Mouse (Mus musculus): ENCODE measurements around the gene Zc3hc1. TPM values are rescaled to one million over a fixed set of nuclear protein-coding genes. Genes with fewer than 3 reads are reported as not detected.
"Not testable (repeated sequence)": the region's sequence is repeated elsewhere in the genome, so short reads cannot be mapped to it uniquely, and the experiment has no call there.

The Zc3hc1 gene
- polyA plus RNA-seq, 1 experiment from 2014 or later = 69.4 TPM

GRCm38 (mm10) chr6:30403465-30403864 lies 12.6 kb upstream of the Zc3hc1 start:
- Histone ChIP-seq H3K36me3 (peaks cover 3% of the 10 kb centered on the region; the same call in 1 of the 2 replicates), H3K4me3 (peak overlapping the region; percentile 23), H3K4me1 (peaks cover 2% of the 10 kb centered on the region), H3K4me2 (replicated peaks) (peak overlapping the region; percentile 45), H3K9me3 (no peaks in the 10 kb centered on the region), H3K9ac (replicated peaks) (no peak overlapping the region), H3K27ac (replicated peaks) (no peak overlapping the region), H3K27me3 (no peaks in the 10 kb centered on the region)
- 22% methylated on average over 4 of the region's 4 CpGs for WGBS
- no peak for ATAC-seq (ENCODE audit: low FRiP score, low read depth)

- WGBS = under 1% methylated on average over 29 of the region's 29 CpGs
- no peak for ATAC-seq (ENCODE audit: low FRiP score, low read depth)
- H3K4me3 ChIP-seq = peak overlapping the region; percentile 97
Observed at GRCm38 (mm10) chr6:30402091-30402491, 11.3 kb upstream of the Zc3hc1 start.

GRCm38 (mm10) chr6:30401308-30402015 lies 10.6 kb upstream of the Zc3hc1 start, which contains the start of gene Klhdc10:
Gene Klhdc10, plus strand, starts transcription at chr6:30401868.
- Histone ChIP-seq H3K4me2 (replicated peaks) (peak within 1 kb of the TSS; percentile 63), H3K4me3 (peak within 1 kb of the TSS; percentile 97), H3K9me3 (no peaks in the 10 kb centered on the region), H3K9ac (replicated peaks) (peak within 1 kb of the TSS; percentile 93), H3K36me3 (no peaks in the 10 kb centered on the region), H3K27ac (replicated peaks) (peak within 1 kb of the TSS; percentile 97), H3K4me1 (peaks cover 2% of the 10 kb centered on the region), H3K27me3 (no peaks in the 10 kb centered on the region)
- WGBS = under 1% methylated on average over 41 of the region's 41 CpGs
- ATAC-seq (ENCODE audit: low FRiP score, low read depth) = peak; percentile 100

More at GRCm38 (mm10) chr6:30402091-30402491, 11.3 kb upstream of the Zc3hc1 start:
- Histone ChIP-seq H3K4me1 (peaks cover 2% of the 10 kb centered on the region), H3K4me2 (replicated peaks) (peak overlapping the region; percentile 63), H3K27ac (replicated peaks) (peak overlapping the region; percentile 93), H3K9ac (replicated peaks) (peak overlapping the region; percentile 93), H3K27me3 (no peaks in the 10 kb centered on the region), H3K9me3 (no peaks in the 10 kb centered on the region), H3K36me3 (no peaks in the 10 kb centered on the region)

GRCm38 (mm10) chr6:30400716-30401115 lies 9.9 kb upstream of the Zc3hc1 start:
- Histone ChIP-seq H3K9ac (replicated peaks) (peak overlapping the region; percentile 65), H3K27me3 (no peaks in the 10 kb centered on the region), H3K4me3 (peak overlapping the region; percentile 97), H3K36me3 (no peaks in the 10 kb centered on the region), H3K9me3 (no peaks in the 10 kb centered on the region), H3K27ac (replicated peaks) (peak overlapping the region; percentile 97), H3K4me1 (peaks cover 2% of the 10 kb centered on the region), H3K4me2 (replicated peaks) (peak overlapping the region; percentile 58)
- 10% methylated on average over 7 of the region's 7 CpGs for WGBS
- no peak for ATAC-seq (ENCODE audit: low FRiP score, low read depth)

- Histone ChIP-seq H3K9ac (replicated peaks) (no peak overlapping the region), H3K27me3 (no peaks in the 10 kb centered on the region), H3K36me3 (no peaks in the 10 kb centered on the region), H3K9me3 (no peaks in the 10 kb centered on the region), H3K4me1 (peaks cover 2% of the 10 kb centered on the region), H3K4me3 (no peak overlapping the region), H3K27ac (replicated peaks) (no peak overlapping the region), H3K4me2 (replicated peaks) (no peak overlapping the region)
- 80% methylated on average over 5 of the region's 5 CpGs for WGBS
- no peak for ATAC-seq (ENCODE audit: low FRiP score, low read depth)
Observed at GRCm38 (mm10) chr6:30400146-30400545, 9.3 kb upstream of the Zc3hc1 start.

- Histone ChIP-seq H3K4me2 (replicated peaks) (no peak overlapping the region), H3K27me3 (no peaks in the 10 kb centered on the region), H3K9me3 (no peaks in the 10 kb centered on the region), H3K36me3 (peaks cover 3% of the 10 kb centered on the region; the same call in 1 of the 2 replicates), H3K27ac (replicated peaks) (no peak overlapping the region), H3K4me1 (peaks cover 5% of the 10 kb centered on the region; the same call in 1 of the 2 replicates), H3K9ac (replicated peaks) (no peak overlapping the region), H3K4me3 (no peak overlapping the region)
- no peak for ATAC-seq (ENCODE audit: low FRiP score, low read depth)
- 86% methylated on average over 7 of the region's 7 CpGs for WGBS
Observed at GRCm38 (mm10) chr6:30391996-30392395, 1.2 kb upstream of the Zc3hc1 start.

- peak overlapping the region; percentile 83 for H3K4me3 ChIP-seq
- not testable (repeated sequence) for ATAC-seq (ENCODE audit: low FRiP score, low read depth)
- WGBS = 29% methylated on average over 4 of the region's 4 CpGs
Observed at GRCm38 (mm10) chr6:30390271-30390670, 557 bp downstream of the Zc3hc1 start.

GRCm38 (mm10) chr6:30381116-30381515 lies 9.7 kb downstream of the Zc3hc1 start:
- peaks cover 85% of the 10 kb centered on the region for H3K36me3 ChIP-seq
- no peak for ATAC-seq (ENCODE audit: low FRiP score, low read depth)
- H3K9me3 ChIP-seq = no peaks in the 10 kb centered on the region
- no peak overlapping the region for H3K27ac ChIP-seq (replicated peaks)
- no peak overlapping the region for H3K4me3 ChIP-seq
- H3K4me2 ChIP-seq (replicated peaks) = no peak overlapping the region
- H3K4me1 ChIP-seq = no peaks in the 10 kb centered on the region
- H3K27me3 ChIP-seq = no peaks in the 10 kb centered on the region
- no peak overlapping the region for H3K9ac ChIP-seq (replicated peaks)
- 76% methylated on average over 3 of the region's 3 CpGs for WGBS

More at GRCm38 (mm10) chr6:30390271-30390670, 557 bp downstream of the Zc3hc1 start:
- H3K27me3 ChIP-seq; H3K27ac ChIP-seq (replicated peaks); H3K9me3 ChIP-seq; H3K4me1 ChIP-seq: not testable (repeated sequence)
- Histone ChIP-seq H3K4me2 (replicated peaks) (peak overlapping the region; percentile 57), H3K9ac (replicated peaks) (peak overlapping the region; percentile 70), H3K36me3 (peaks cover 20% of the 10 kb centered on the region)

- H3K9ac ChIP-seq (replicated peaks) = no peak overlapping the region
- 100% methylated on average over 1 of the region's 1 CpGs for WGBS
- no peak overlapping the region for H3K4me3 ChIP-seq
- no peak overlapping the region for H3K4me2 ChIP-seq (replicated peaks)
- no peaks in the 10 kb centered on the region for H3K27me3 ChIP-seq
- ATAC-seq (ENCODE audit: low FRiP score, low read depth) = no peak
- no peaks in the 10 kb centered on the region for H3K9me3 ChIP-seq
- H3K27ac ChIP-seq (replicated peaks) = no peak overlapping the region
- H3K36me3 ChIP-seq = peaks cover 90% of the 10 kb centered on the region
- 0 out of 2 replicates have a peak, but pooled peaks cover 2% of the 10 kb centered on the region for H3K4me1 ChIP-seq
Observed at GRCm38 (mm10) chr6:30375791-30376190, 15.0 kb downstream of the Zc3hc1 start.

GRCm38 (mm10) chr6:30374731-30375510 lies 15.9 kb downstream of the Zc3hc1 start:
- Histone ChIP-seq H3K4me2 (replicated peaks) (no peak overlapping the region), H3K36me3 (peaks cover 90% of the 10 kb centered on the region), H3K4me1 (0 out of 2 replicates have a peak, but pooled peaks cover 2% of the 10 kb centered on the region), H3K4me3 (no peak overlapping the region), H3K27ac (replicated peaks) (no peak overlapping the region), H3K27me3 (no peaks in the 10 kb centered on the region), H3K9ac (replicated peaks) (no peak overlapping the region), H3K9me3 (no peaks in the 10 kb centered on the region)
- no peak for ATAC-seq (ENCODE audit: low FRiP score, low read depth)
- WGBS = 88% methylated on average over 16 of the region's 16 CpGs

GRCm38 (mm10) chr6:30372627-30373369 lies 18.0 kb downstream of the Zc3hc1 start:
- peaks cover 95% of the 10 kb centered on the region for H3K36me3 ChIP-seq
- WGBS = 95% methylated on average over 17 of the region's 17 CpGs

More at GRCm38 (mm10) chr6:30372627-30373369, 18.0 kb downstream of the Zc3hc1 start:
- H3K4me2 ChIP-seq (replicated peaks) = no peak overlapping the region
- no peak overlapping the region for H3K4me3 ChIP-seq
- no peak for ATAC-seq (ENCODE audit: low FRiP score, low read depth)
- no peak overlapping the region for H3K9ac ChIP-seq (replicated peaks)
- no peaks in the 10 kb centered on the region for H3K27me3 ChIP-seq
- H3K9me3 ChIP-seq = no peaks in the 10 kb centered on the region
- H3K4me1 ChIP-seq = 0 out of 2 replicates have a peak, but pooled peaks cover 2% of the 10 kb centered on the region
- no peak overlapping the region for H3K27ac ChIP-seq (replicated peaks)

Measured in midbrain, embryonic 12.5 days (tissue).